Mouse (Mus musculus): ENCODE measurements around the gene Phc3. TPM values are rescaled to one million over a fixed set of nuclear protein-coding genes. Genes with fewer than 3 reads are reported as not detected.
A peak's percentile ranks its signal among the peaks of the same experiment; 100 is the strongest.

Phc3 gene
- total and polyA plus RNA-seq, 3 experiments = 3.2 to 11.4 TPM; not detected in 1

DNA sequence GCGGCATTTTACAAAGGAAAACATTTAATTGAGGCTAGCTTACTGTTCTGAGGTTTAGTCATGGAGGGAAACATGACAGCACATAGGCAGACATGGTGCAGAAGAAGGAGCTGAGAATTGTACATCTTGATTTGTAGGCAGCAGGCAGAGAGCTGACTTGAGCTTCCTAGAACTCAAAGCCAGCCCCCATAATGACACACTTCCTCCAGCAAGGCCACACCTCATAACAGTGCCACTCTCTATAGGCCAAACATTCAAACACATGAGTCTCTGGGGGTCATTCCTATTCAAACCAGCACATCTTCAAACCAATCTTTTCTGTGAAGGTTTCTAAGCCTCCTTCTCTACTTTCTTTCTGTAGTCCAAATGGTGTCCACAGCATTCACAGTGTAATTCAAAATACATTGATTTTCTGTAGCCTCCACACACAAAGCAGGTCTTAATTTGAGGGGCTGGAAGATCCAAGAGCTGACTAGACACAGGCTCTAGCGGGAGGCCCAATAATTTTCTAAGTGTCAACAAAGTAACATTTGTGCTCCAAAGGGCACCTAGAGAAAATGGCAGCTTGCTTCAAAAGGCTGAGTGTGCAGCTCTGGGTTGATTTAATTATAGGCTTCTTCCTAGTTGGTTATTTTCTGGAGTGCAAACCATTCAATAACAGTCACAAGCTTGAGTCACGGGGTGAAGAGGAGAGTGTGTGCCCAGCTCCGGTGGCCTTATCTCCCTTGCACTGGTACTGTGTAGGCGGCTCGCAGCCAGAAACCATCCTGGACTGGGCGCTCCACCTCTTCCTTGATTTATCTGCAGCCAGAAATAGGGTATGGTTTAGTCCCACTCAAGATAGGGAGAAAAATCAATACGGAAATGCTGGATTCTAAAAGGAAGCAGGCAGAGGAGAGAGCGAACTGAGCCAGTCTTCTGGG is 18.4 kb upstream of the Phc3 start (continued):
- TF ChIP-seq CHD1 (IDR thresholded peaks at IDR 0.05; ENCODE audit: low read depth, low read length) (peak; percentile 74; the same call in 1 of the 2 replicates), POLR2AphosphoS2 (IDR thresholded peaks at IDR 0.05; ENCODE audit: low read length) (peak; percentile 55; the same call in 1 of the 2 replicates), SIN3A (IDR thresholded peaks at IDR 0.05; ENCODE audit: low read length) (peak; percentile 17; the same call in 1 of the 2 replicates), TCF12 (IDR thresholded peaks at IDR 0.05; ENCODE audit: low read depth, low read length) (peak; percentile 77), ZKSCAN1 (IDR thresholded peaks at IDR 0.05; ENCODE audit: low read depth, low read length) (no peak)

- TF ChIP-seq ELF1 (IDR thresholded peaks at IDR 0.05; ENCODE audit: low read depth, low read length) = no peak
- TF ChIP-seq TAL1 (IDR thresholded peaks at IDR 0.05; ENCODE audit: low read length) = no peak
- TF ChIP-seq CHD2 (IDR thresholded peaks at IDR 0.05; ENCODE audit: low read length) = no peak
- no peak for TF ChIP-seq GATA1 (IDR thresholded peaks at IDR 0.05; ENCODE audit: low read depth, low read length)
- TF ChIP-seq HCFC1 (IDR thresholded peaks at IDR 0.05; ENCODE audit: low read depth, low read length) = no peak
- no peak for TF ChIP-seq JUND (IDR thresholded peaks at IDR 0.05; ENCODE audit: low read depth, low read length)
- no peak for TF ChIP-seq USF1 (IDR thresholded peaks at IDR 0.05; ENCODE audit: low read depth, low read length)
- no peak for TF ChIP-seq ZKSCAN1 (IDR thresholded peaks at IDR 0.05; ENCODE audit: low read depth, low read length)
- TF ChIP-seq UBTF (IDR thresholded peaks at IDR 0.05; ENCODE audit: borderline replicate concordance, insufficient read depth, low read depth, low read length) = no peak
- no peak for TF ChIP-seq MAFK (IDR thresholded peaks at IDR 0.05; ENCODE audit: borderline replicate concordance, low read depth, low read length)
- TF ChIP-seq NRF1 (IDR thresholded peaks at IDR 0.05; ENCODE audit: insufficient read depth, low read depth, low read length, poor library complexity, severe bottlenecking) = no peak
- no peak for TF ChIP-seq POLR2AphosphoS5 (IDR thresholded peaks at IDR 0.05; ENCODE audit: borderline replicate concordance, low read depth, low read length)
- TF ChIP-seq ZMIZ1 (IDR thresholded peaks at IDR 0.05; ENCODE audit: low read depth, low read length) = no peak
- TF ChIP-seq BHLHE40 (IDR thresholded peaks at IDR 0.05; ENCODE audit: borderline replicate concordance, low read depth, low read length) = no peak
- TF ChIP-seq E2F4 (IDR thresholded peaks at IDR 0.05; ENCODE audit: borderline replicate concordance, low read depth, low read length) = no peak
- TF ChIP-seq POLR2AphosphoS2 (IDR thresholded peaks at IDR 0.05; ENCODE audit: low read length) = no peak
- no peak for TF ChIP-seq MYB (IDR thresholded peaks at IDR 0.05; ENCODE audit: low read depth, low read length)
- no peak for TF ChIP-seq CTCF (IDR thresholded peaks at IDR 0.05 in 2 of 3, conservative IDR thresholded peaks at IDR 0.05 in 1 of 3; ENCODE audit: control insufficient read depth in 1 of 3, insufficient read depth in 1 of 3, low read depth in 2 of 3, low read length in 3 of 3, poor library complexity in 1 of 3, severe bottlenecking in 1 of 3)
- H3K27me3 ChIP-seq (ENCODE audit: control insufficient read depth in 1 of 2, insufficient read depth in 2 of 2, low read length in 2 of 2) = no peaks in the 10 kb centered on the region
- no peaks in the 10 kb centered on the region for H3K79me2 ChIP-seq (ENCODE audit: control insufficient read depth, insufficient read depth, low read length, poor library complexity)
- DNase-seq (ENCODE audit: low read depth, low spot score) = no peak
- H3K9me3 ChIP-seq (replicated peaks; ENCODE audit: insufficient read depth, low read length) = no peaks in the 10 kb centered on the region
- peaks cover 6 to 9% of the 10 kb centered on the region in 2 experiments for H3K4me1 ChIP-seq (ENCODE audit: control insufficient read depth in 1 of 2, insufficient read depth in 2 of 2, low read length in 2 of 2)
- no peak overlapping the region for H3K9ac ChIP-seq (ENCODE audit: control insufficient read depth, low read depth, low read length, poor library complexity, severe bottlenecking)
- peaks cover 0 to 9% of the 10 kb centered on the region in 2 experiments; a peak in 2 of 4 replicates for H3K36me3 ChIP-seq (ENCODE audit: control insufficient read depth in 1 of 2, insufficient read depth in 2 of 2, low read length in 2 of 2)
- no peak overlapping the region for H3K27ac ChIP-seq (ENCODE audit: control insufficient read depth, low read depth, low read length)
- no peak overlapping the region for H3K4me3 ChIP-seq (ENCODE audit: control insufficient read depth in 1 of 2, insufficient read depth in 1 of 2, low read depth in 2 of 2, low read length in 2 of 2)
Measured at GRCm38 (mm10) chr3:30982924-30983536, 13.8 kb upstream of the Phc3 start.
